Mouse (Mus musculus) mouse embryonic stem cell (cell line): ENCODE data around the gene Hyal3.

Experiments
- in situ Hi-C, 2 experiments: fragments of 300-500 bp; cut with MboI; formaldehyde crosslinking; loops; 1 replicate in 1 of 2; 3 replicates in 1 of 2; pipeline ENCODE4 v1.14.3; 2019 to 2020; ENCODE audit warnings: low sequenced_read_pairs in 2 of 2, low pct_unique_long_range_greater_than_20kb in 1 of 2, mixed read lengths in 1 of 2; ENCODE audit not compliant: unreplicated experiment in 1 of 2

Hyal3 gene

DNA sequence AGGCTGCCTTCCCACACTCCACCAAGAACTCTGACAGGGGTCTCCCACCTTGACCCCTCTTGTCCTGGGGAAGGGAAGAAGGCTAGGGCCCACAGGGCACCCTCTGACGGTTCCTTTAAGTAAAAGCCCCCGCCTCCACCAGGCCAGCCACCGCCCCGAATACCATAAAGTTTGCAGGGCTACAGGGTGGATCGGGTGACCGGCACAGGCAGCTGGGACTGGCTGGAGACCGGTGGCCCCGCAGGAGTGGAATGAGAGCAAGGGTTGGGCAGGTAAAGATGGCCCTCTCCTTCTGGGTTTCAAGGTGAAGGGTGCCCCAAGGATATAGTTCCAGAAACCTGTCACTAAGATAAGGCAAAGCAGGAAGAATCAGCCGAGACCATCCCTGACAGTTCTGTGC is 26.0 kb downstream of the Hyal3 start:
- in situ Hi-C loops = loop anchor here in 1 of 2 experiments (5.0 kb wide), 1 partner anchor 36 kb away; no protein-coding TSS in a partner anchor

DNA sequence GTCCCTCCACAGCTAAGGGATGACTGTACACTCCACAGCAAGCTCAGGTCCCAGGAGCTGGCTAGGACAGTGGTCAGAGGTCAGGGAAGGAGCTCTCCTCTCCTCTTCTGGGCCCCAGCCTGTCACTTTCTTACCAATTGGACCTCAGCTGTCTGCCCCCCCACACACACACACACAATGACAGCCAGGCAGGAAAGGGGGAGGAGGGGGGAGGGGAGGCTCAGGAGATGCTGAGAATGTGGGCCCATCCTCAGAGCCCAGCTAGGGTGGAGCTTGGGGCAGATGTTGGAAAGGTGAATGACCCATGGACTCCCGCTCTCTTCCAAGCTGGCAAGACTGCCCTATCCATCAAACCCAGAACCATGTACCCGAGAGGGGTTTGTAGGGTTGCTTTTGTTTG is 26.4 kb downstream of the Hyal3 start:
- in situ Hi-C loops = loop anchor here in 1 of 2 experiments (5.0 kb wide), 1 partner anchor 35 kb away; no protein-coding TSS in a partner anchor

DNA sequence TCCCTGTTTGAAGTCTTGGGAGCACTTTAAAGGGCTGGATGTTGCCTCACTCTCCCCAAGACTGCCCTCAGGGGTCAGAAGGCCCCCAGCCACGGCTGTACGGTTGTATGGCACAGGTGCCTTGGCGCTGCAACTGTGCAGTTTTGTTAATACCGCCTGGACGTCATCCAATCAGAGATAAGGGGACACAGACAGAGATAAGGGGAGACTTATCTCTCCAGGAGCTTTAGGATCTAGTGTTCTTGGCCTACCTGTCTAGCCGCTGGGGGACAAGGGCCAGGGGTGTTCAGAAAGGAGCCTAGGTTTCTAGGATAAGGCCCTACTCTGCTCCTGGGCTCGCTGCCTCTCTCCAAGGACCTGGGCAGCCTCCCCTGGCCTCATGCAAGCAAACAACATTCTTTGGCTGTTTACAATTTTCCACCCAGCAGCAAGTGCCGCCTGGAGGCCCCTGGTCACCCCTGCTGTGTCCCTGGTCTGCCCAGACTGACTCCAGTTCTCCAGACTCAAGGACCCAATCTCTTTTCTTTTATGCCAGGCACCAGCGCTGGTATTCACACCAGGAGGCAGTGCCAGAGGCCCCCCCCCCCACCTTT is 27.1 kb downstream of the Hyal3 start:
- in situ Hi-C loops = loop anchor here in 1 of 2 experiments (5.0 kb wide), 1 partner anchor 35 kb away; no protein-coding TSS in a partner anchor

DNA sequence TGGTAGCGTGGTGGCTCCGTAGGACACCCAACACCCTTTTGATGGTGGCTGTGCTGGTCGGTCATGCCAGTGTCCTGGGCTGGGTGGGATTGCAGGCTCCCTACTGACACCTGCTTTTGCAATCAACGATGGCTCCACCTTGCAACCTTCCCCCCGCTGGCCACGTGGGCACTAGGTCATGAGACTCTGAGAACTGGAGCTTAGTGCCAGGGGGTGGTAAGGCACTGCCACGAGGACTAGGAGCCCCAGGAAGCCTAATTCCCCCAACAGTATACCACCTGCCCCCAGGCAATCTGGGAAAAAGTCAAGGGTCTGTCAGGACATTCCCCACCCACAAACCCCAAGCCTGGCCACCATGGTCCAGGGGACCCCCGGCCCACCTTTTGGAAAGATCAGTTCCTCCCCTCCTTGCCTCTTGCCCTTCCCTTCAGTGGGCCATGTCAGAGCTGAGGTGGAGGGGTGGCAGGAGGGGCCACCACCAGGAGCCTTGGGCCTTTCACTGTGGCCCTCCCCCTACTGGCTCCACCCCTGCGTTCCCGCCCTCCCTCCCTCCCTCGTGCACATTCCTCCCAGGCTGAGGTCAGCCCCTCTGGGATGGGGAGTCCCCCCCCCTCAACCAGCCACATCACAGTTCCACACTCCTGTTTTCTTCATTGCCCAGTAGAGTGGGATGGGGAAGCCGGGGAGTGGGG is 28.3 kb downstream of the Hyal3 start, which contains the start of gene Sema3b:
TSS of gene Sema3b (minus strand) at position 489 of the 692 bp plus-strand sequence.
- in situ Hi-C loops = loop anchor here in 1 of 2 experiments (5.0 kb wide), 1 partner anchor 33 kb away; no protein-coding TSS in a partner anchor

DNA sequence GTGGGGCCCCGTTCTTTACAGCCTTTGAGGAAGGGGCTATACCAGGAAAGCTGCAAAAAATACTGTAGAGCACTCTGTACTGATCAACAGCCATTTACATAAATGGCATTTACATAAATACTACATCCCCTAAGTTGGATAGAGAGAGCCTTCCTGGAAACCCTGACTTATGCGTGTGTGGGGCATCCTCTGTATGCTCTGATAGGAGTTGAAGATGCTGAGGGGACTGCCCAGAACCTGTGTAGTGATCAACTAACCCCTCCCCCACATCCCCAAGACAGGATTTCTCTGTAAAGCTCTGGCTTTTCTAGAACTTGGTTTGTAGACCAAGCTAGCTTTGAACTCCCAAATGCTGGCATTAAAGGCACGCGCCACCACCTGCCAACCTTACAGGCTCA is 28.8 kb downstream of the Hyal3 start:
- in situ Hi-C loops = loop anchor here in 1 of 2 experiments (5.0 kb wide), 1 partner anchor 33 kb away; no protein-coding TSS in a partner anchor

DNA sequence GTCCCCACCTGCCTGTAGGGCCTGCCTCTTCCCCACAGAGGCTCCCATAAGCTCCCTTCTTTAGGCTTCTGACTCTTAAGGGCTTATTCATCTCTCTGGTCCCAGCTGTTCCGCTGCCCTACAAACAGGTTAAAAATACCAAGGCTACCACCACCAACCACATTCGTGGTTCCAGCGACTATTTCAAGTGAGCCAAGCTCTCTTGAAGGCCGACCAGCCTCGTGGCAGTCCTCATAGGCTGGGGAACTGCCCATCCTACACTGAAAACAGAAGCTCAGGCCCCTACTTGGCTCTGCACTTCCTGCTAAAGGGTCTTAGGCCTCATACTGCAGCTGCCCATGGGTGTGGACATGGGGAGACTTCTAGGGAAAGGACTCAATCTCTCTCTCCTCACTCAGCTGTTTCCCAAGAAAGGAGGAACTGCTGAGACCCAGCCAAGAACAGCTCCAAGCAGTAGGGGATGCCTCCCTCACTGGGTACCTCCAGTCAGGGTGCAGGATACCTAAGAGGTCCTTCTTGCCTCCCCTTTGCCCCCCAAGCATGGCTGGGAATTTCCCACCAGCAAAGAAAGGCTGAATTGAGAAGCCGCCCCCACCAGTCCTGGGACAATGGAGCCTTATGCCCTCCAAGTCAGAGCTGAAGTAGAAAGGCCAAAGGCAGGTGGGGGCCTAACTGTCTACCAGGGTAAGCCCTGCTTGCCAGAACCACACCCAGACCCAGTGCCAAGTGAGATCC is 31.0 kb downstream of the Hyal3 start:
- in situ Hi-C loops = no loop called here

DNA sequence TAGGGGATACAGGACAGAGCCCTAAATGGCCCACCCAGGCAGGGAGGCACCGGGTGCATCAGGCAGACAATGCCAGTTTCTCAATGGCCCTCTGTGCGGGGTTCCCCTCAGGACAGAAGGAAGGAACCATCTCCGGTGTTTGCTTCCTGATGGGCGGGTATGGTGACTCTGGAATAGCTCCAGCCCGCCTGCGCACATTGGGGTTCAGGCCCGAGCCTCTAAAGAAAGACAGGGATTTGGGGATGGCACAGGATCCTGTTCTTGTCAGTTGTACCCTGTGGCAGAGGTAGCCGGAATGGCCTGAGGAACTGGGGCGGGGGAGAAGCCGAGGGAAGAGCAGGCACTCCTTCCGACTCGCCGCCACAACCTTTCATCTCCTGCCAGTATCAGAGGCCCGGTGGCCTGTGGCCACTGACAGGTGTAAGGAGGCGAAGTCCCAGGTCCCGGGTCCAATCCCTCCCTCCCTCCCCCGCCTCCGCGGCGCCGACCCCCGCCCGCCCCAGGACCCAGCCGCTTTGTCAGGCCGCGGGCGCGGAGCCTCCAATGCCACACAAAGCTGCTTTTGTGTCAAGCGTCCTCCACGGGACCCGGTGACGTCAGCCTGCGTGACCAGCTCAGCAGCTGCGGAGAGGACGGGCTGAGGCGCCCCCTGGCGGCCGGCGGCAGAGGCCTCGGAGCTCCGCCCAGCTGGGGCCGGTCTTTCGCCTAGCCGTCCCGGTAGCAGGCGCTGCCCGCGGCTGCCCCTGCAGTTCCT is 31.8 kb downstream of the Hyal3 start:
- in situ Hi-C loops = no loop called here

DNA sequence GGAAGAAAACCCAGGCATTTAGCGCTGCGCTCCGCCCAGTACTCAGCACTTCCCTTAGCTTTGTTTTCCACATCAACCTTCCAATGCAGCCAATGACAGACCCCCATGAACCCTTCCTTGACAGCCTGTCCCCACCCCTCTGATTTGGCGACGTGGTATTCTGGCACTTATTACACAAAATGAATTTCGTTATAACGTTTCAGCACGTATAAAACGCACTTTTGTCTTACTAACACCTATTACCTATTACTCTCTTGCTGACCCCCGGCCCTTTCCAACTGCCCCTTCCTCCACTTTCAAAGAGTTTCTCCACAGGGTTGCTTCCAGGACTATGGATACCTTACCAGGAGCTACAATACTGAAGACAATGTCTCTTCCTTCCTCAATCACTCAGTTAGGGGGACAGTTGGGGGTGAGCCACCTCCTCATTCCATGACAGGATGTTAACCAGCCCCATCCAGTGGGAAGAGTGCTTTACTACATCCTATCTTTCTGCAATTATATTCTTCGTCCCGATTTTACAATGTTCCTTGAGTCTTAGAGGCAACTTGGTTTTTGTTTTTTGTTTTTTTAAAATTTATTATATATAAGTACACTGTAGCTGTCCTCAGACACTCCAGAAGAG is 32.4 kb downstream of the Hyal3 start:
- in situ Hi-C loops = no loop called here

DNA sequence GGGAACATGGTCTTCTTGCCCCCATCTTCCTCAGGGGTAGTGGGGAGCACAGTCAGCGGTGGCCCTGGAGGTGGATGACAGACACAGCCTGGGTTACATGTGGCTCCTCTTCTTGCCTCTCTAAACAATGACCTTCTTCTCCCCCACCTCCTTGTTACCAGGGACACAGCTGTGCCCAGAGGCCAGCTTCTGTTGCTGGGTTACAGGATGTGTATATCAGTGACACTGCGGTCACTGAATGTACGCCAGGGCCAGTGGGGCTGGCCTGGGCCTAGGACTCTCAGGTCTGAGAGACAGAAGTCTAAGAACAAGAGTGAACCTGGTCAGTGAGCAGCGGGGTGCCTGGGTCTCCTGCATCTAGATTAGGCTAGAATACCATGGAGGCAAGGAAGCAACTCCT is 34.4 kb downstream of the Hyal3 start:
- in situ Hi-C loops = no loop called here

DNA sequence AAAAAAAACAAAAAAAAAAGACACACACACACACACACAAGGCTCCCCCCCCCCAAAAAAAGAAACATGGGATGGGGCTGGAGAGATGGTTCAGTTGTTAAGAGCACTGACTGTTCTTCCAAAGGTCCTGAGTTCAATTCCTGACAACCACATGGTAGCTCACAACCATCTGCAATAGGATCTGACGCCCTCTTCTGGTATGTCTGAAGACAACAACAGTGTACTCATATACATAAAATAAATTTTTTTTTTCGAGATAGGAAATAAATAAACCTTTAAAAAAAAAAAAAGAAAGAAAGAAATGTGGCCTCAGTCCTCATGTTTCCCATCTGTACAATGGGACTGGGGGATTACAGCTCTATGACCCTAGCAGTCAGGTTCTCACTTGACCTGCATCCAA is 36.8 kb downstream of the Hyal3 start:
- in situ Hi-C loops = no loop called here

DNA sequence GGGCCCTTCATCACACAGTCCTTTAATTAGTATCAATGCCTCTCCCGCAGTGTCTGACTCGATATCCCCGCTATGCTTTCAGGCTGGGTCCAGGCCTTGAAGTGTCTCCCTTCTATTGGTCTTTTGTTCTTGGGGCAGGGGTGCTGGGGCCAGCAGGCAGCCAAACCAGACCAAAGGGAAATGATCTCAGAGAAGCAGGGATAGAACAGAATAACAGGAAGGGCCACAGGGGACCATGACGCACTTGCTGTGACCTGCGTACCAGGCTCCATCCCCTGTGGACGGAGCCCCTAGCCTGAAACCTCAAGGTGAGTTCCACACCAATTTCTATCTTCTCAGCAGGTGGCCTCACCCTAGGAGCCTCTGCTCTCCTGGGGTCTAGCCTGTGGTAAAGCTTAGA is 37.5 kb downstream of the Hyal3 start:
- in situ Hi-C loops = no loop called here

DNA sequence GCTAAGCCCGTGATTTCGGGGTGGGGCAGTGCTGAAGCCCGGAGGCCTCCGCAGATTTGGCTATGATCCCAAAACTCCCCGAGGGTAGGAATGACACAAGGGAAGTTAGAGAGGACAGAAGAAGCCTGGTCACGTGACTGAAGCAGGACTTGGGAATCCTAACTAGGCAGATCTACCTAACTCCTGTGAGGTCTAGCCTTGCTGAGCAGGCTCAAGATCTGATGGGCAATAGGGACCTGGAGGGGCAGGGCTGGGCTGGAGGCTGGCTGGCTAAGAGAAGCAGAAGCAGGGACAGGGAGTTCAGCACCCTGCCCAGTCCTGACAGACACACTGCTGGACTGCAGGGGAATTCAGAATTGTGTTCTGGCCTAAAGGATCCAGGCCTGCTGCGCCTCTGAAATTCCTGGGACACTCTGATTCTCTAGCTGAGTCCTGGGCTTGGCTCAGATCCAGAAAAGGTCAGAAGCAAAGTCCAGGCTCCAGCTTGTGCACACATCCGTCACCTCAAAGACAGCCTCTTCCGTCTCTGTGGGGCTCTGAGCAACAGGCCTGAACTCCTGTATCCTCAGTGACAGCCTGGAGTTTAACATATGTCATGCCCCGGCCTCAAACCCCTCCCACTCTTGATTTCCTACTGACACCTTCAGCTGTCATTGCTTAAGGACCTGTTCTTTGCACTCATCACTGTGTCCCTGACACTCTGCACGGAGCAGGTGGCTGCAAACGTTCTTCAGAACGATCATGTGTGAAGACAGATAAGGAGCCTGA is 38.3 kb downstream of the Hyal3 start:
- in situ Hi-C loops = no loop called here

DNA sequence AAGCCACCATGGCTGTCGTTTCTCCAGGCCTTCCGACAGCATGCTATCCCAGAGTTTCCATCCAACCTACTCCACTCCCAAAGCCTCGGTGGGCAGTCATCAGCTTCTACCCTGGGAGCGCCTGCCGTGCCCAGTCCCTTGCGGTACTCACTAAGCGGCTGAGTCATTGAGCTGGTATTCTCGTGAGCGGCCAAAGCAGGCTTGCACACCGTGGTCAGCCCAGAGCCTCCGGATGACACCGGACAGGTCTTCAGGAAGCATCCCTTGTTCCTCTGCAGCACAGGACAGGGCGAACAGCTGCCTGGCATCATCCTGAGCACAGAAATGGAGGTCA is 38.9 kb downstream of the Hyal3 start:
- in situ Hi-C loops = no loop called here

DNA sequence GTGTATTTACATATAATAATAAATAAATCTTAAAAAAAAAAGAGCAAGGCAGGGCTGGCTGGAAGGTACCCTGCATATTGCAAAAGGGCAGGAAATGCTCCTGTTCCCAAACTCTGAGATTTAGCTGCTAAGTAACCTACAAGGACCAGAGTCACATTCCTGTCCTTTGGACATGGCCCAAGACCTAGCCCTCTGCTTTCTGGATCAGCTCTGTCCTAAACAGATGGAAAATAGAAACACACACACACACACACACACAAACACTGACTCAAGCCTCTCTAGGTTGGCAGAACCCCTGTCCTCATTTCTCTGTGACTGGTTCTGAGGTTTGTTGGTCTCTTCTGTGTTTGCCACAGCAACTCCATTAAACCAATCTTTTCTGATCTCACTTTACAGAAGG is 40.3 kb downstream of the Hyal3 start:
- in situ Hi-C loops = no loop called here

DNA sequence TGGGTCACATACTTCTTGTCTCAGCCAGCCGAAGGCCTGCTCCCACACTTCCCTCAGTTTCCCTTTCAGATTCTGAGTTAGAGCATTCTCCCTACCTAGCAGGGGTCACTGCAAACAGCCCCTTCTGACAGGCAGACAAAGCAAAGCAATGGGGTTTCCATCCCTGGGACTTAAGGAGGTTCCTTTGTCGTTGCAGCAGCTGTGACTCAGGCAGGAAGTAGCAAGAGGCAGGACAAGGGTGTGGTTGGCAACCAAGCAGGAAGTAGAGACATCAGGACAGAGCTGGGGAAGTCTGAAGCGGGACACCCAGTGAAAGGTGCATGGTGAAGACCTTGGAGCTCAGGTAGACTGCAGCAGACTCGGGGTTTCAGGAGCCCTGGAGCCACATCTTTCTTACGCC is 43.9 kb downstream of the Hyal3 start:
- in situ Hi-C loops = no loop called here

DNA sequence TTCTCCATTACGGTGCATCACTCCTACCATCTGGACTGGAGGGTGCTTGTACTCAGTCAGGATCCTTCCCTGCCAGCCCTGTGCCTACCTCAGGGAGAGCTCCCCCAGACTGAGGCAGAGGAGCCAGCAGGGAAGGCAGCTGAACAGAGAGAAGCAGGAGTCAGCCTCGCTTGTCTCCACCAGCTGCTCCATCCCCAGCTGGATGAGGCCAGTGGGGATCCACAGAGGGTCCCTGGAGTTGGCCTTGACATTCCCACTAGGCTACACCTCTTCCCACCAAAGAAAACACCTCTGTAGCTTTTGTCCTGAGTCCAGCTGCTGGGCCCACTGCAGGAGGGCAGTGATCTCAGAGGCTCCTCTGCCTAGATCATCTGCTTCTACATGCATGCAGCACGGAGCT is 44.3 kb downstream of the Hyal3 start:
- in situ Hi-C loops = no loop called here

DNA sequence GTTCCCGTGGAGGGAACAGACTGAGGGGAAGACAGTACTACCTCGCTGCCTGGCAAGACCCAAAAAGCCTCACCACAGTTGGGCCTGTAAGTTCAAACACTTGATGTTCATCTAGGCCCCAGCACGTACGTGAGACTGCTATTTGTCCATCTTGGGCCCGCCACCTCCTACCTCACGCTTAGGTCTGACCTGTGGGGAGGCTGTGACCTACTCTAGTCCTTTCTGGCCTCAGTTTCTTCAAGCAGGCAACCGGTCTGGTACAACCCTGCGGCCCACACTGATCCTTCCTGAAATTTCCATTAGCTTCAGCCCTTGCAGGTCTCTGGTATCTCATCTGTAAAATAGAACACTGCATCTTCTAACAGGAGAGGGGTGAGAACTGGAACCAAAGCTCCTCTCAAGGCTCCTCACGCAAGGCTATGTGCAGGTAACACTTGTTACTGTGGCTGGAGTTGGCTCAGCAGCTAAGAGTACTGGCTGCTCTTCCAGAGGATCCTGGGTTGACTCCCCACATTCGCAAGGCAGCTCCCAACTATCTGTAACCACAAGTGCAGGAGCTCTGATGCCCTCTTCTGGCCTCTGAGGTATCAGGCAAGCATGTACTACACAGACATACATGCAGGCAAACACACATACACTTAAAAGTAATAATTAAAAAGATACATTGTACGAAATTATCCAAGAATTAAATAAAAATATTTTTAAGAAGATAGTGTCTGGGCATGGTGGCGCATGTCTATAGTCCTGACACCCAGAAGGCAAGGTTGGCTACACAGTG is 44.9 kb downstream of the Hyal3 start:
- in situ Hi-C loops = no loop called here
